Mouse (Mus musculus) kidney, adult 8-10 months (tissue): Measurements from ENCODE around the gene Vps8.
A peak's percentile ranks its signal among the peaks of the same experiment; 100 is the strongest.

Source experiments
- DNase-seq, 2 experiments: peaks; one replicate each; pipeline ENCODE4 v3.0.0; 2022

The Vps8 gene

DNA sequence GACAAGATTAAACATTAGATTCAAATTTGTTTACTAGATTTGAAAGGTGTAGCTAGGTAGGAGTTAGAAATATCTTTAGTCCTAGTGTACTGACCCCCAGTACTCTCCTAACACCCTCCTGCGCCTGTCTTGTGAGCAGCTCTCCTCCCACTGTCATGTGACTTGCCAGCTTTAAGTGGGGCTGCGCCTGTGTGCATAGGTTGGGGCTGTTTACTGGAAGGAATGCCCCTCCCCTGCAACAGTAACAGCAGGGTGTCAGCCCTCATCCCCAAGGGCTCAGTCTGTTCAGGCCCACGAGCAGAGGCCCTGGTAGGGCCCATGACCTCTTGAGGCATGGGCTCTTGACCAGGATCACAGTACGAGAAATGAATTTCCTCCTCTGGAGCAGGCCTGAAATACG lies 62.8 kb downstream of the Vps8 start:
- DNase-seq = no peak

- peak; percentile 13 to 67 for DNase-seq
Measured at GRCm38 (mm10) chr16:21488413-21488812, 65.5 kb downstream of the Vps8 start.

GRCm38 (mm10) chr16:21492346-21492745 lies 69.4 kb downstream of the Vps8 start:
- DNase-seq = no peak

DNA sequence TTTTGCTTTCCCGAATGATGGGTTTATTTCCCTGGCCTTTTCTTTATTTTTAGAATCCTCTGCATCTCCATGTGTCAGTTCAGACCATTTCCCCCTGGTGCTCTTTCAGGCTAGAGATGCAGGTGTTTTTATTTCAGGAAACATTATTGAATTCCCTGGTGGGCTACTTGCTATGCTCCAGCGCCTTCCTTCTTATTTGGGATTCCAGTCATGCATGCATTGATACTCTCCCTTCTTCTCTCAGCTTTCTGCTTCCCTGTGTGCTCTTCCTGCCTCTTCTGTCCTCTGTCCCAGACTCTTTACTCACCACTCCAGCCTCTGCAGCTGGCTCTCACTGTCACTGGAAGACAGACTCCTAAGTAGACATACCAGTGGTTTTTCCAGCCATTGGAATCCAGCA lies 70.0 kb downstream of the Vps8 start:
- DNase-seq = no peak

GRCm38 (mm10) chr16:21494681-21495080 lies 71.8 kb downstream of the Vps8 start:
- DNase-seq = no peak

DNA sequence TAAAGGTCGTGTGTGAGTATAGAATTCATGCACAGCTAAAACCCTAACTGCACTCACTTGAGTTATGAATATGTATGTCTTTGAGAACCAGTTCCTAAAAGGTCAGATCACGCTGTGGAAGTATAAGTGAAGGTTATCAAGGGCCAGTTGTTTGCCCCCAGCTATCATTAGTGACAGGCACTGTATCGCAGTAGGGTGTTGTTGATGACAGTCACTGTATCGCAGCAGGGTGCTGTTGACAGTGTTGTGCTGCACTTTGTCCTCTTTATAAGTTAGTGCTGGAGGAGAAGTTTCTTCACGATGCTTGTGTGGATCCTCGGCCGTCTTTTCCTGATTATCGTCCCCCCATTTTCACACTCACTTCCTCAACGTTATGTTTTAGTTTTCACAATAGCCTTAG lies 73.9 kb downstream of the Vps8 start:
- no peak for DNase-seq

DNA sequence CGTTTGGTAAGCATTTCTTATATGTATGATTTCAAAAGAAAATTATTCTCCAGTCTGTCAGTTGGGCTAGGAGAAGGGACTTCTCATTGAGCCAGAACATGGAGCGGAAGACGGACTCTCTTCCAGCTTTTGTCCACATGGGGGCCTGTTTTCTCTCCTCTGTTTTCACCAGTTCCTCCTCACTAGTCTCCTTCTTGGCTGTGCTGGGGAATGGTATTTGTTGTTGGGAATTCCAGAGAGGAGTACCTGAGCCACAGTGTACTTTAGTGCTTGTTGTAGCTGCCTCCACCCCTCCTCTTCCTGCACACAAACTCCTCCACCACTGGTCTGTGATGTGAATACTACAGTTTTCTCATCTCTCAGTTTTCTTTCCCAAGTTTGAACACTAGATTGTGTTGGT lies 74.7 kb downstream of the Vps8 start:
- DNase-seq = no peak

- no peak for DNase-seq
Measured at GRCm38 (mm10) chr16:21498984-21499383, 76.1 kb downstream of the Vps8 start.

DNA sequence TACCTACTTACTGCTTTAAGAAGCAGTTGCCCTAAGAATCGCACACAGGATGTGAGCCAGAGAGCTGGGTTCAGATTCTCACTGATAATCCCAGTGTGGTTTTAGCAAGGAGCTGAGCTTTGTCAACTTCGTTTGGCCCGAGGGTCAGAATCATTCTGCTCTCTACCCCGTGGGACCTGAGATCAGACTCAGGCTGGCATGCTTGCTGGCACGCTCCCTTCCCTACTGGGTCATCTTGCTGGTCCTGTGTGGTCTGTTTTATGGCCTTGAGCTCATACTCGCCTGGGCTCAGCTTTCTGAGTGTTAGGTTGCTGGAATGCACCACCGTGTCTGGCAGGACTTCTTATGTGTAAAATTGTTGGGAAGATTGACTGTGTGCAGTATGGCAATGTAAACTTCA lies 76.7 kb downstream of the Vps8 start:
- DNase-seq = no peak

GRCm38 (mm10) chr16:21518833-21519232 lies 95.9 kb downstream of the Vps8 start:
- no peak for DNase-seq

GRCm38 (mm10) chr16:21519785-21520184 lies 96.9 kb downstream of the Vps8 start:
- no peak for DNase-seq

GRCm38 (mm10) chr16:21523738-21524137 lies 100.8 kb downstream of the Vps8 start:
- no peak for DNase-seq

- DNase-seq = no peak
Measured at GRCm38 (mm10) chr16:21525376-21525775, 102.5 kb downstream of the Vps8 start.

GRCm38 (mm10) chr16:21527271-21528007 lies 104.5 kb downstream of the Vps8 start:
- DNase-seq = no peak

DNA sequence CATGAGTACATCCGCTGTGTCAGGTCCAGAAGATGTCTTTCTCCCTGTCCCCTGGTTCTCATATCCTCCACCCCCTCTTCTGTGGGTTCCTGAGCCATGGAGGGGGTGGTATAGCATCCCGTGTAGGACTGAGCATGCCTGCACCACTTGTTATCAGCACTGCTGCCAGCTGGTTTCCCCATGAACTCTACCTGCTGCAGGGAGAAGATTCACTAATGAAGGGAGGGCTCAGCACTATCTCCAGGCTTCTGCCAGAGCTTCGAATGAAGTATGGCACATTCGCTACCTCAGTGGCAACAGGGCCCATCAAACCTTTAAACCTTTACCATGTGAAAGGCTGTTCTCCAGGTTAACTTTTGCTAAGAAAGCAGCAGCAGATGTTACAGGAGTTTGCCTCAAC lies 110.6 kb downstream of the Vps8 start:
- DNase-seq = no peak

DNA sequence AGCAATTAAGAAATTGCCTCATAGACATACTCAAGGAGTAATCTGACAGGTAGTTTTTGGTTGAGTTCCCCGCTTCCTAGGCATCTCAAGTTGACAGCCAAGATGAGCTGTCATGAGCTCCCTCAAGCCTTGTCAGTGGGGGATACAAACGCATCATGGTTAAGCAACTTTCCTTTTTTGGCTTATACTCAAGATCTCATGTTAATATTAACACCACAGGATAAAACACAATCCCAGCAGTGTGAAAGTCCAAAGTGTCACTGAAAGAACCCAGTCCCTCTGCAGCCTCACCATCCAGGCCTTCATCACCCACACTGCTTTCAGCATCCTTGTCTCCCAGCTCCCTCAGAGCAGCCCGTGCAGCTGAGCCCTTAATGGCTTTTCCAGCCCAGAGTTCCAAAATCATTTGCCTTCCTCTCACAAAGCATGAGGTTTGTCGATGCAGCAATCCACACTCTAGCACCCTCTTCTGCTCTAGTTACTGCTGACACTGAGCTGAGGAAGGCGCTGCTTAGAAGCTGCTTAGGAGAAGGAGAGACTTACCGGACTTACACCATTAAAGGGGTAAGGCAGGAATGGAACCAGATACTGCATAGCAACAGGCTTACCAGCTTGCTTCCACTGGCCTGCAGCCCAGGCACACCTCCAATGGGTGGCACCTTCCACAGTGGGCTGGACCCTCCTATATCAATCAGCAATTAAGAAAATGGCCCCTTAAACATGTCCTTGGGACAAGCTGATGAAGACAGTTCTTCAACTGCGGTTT lies 113.5 kb downstream of the Vps8 start:
- DNase-seq = peak; percentile 31 to 58

GRCm38 (mm10) chr16:21537312-21537711 lies 114.4 kb downstream of the Vps8 start:
- no peak for DNase-seq

DNA sequence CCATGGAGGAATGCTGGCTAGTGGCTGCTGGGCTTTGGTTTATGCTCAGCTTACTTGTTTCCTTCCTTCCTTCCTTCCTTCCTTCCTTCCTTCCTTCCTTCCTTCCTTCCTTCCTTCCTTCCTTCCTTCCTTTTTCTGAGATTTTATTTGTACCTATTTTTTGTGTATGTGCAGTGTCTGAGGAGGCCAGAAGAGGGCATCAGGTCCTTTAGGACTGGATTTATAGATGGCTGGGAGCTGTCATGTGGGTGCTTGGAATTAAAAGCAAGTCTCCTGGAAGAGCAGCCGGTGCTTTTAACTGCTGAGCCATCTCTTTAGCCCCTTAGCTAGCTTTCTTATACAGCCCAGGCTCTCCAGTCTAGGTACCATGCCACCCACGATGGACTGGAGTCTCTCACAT lies 116.0 kb downstream of the Vps8 start:
- no peak for DNase-seq

DNA sequence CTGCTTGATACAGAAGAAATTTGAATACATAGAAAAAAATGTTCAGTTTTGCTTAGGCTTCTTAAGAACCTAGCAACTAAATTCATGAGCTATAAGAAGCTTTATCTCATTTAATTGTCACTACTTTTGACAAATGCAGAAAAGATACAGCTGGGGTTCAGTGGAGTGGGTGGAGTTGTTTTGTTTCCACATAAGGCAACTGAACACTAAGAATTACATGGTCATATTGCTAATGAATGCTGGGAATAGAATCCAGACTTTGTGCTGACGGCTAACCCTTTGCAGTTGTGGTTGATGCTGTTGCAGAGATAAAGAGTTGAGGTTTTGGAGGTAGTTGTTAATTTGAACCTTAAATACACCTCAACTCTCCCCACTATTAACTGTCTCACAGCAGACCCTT lies 119.6 kb downstream of the Vps8 start:
- no peak for DNase-seq

- no peak for DNase-seq
Measured at GRCm38 (mm10) chr16:21547446-21547845, 124.5 kb downstream of the Vps8 start.

DNA sequence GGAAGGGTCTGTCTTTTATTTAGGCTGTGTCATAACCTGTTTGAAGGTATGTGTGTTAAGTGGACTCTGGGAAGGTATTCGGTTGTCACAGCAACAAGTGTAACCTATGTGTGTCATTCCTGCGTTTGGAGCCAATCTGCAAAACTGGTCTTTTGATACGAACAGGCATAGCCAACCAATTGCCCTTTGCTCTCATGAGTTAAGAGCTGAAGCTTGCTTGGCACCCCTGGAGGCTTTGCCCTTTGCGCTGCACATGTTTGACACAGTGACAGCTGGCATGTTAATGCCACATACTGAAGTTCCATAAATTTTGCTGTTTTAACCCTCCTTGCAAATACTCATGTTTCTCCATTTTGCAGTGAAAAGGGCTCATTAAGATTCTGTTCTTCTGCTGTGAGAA lies 126.8 kb downstream of the Vps8 start:
- DNase-seq = peak; percentile 62 to 63

DNA sequence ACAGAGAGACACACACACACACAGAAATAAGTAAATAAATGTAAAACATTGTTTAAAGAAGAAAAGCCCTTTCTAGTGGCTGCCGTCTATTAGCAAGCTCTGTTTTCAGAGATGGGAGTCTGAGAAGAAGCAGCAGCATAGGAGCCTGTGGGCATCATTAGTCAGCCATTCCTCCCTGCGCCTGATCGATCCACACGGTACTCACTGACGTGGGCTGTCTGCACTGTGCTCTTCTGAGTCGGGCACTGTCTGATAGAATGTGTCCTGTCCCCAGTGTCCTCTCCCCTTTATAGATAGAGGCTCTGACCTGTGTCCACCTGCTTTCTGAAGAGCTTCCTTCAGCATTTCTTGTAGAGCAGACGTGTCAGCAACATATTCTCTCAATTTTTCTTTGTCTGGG lies 127.5 kb downstream of the Vps8 start:
- DNase-seq = no peak

DNA sequence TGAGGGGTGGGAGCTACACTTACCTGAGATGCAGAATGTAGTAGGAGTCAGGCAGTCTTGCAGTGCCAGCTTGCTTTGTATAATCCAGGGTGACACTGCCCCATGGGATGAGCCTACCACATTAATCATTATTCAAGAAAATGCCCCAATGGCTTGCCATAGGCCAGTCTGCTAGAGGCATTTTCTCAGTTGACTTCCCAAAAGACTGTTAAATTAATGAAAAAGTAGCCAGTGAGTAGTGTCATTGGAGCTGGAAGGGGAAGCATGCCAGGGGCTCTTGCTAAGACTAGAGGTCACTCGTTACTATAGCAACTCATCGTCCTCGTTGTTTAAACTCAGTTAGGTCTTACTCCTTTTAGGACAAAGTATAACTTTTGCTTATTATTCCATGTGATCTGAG lies 130.6 kb downstream of the Vps8 start:
- peak; percentile 64 to 73 for DNase-seq

DNA sequence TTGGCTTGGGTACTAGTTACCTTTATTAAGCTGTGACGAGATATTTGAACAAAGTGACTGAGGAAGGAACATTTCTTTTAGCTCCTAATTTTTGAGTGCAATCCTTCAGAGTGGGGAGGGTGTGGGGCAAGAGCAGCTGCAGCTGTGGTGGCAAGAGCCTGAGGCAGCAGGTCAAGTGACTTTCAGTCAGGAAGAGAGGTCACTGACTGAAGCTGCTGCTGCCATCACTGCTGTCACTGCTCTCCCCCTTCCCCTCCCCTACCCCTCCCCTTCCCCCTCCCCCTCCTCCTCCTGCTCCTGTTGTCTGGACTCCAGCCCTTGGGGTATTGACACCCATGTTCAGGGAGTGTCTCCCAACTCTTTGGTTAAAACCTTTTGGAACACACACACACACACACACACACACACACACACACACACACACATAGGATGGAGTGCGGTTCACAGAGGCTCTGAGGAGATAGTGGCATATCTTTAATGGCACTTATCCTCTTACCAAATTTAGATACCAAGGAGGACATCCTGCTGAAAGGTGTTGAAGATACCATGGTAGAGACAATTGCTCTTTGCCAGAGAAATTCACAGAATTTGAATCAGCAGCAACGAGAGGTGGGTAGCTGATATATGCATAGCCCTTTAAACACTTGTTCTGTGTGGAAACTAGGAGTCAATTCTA lies 139.8 kb downstream of the Vps8 start:
- no peak for DNase-seq
